Mouse (Mus musculus) lung, embryonic 14.5 days (tissue): Measurements from ENCODE around the gene Ahcyl2. TPM values are rescaled to one million over a fixed set of nuclear protein-coding genes. Genes with fewer than 3 reads are reported as not detected.
A peak's percentile ranks its signal among the peaks of the same experiment; 100 is the strongest.

Experiments used
- ATAC-seq: fragments of 200-750 bp; cut with Nextera tagmentation; 2 replicates; pipeline ENCODE4 v1.8.0; 2017; ENCODE audit warnings: mild to moderate bottlenecking, moderate TSS enrichment, moderate library complexity; ENCODE audit not compliant: insufficient read depth
- DNase-seq: peaks from one replicate; pipeline ENCODE4 v3.0.0-alpha.2; 2015
- H3K27ac ChIP-seq: fragments of 300-500 bp; sonication (generic); 2 replicates; pipeline ENCODE4 v1.5.1; 2014; ENCODE audit warnings: low read depth, mild to moderate bottlenecking, moderate library complexity
- H3K27me3 ChIP-seq: fragments of 300-500 bp; sonication (generic); 2 replicates; pipeline ENCODE4 v1.6.1; 2014; ENCODE audit warnings: low read length, control low read depth; ENCODE audit not compliant: insufficient read depth
- H3K36me3 ChIP-seq: fragments of 300-500 bp; sonication (generic); 2 replicates; pipeline ENCODE4 v1.6.1; 2014; ENCODE audit warnings: control low read depth; ENCODE audit not compliant: insufficient read depth
- H3K4me1 ChIP-seq: fragments of 300-500 bp; sonication (generic); 2 replicates; pipeline ENCODE4 v1.6.1; 2014; ENCODE audit warnings: antibody characterized with exemption, control low read depth; ENCODE audit not compliant: insufficient read depth
- H3K4me2 ChIP-seq: fragments of 300-500 bp; sonication (generic); 2 replicates; pipeline ENCODE4 v1.6.1; 2014; ENCODE audit warnings: mild to moderate bottlenecking
- H3K4me3 ChIP-seq: fragments of 300-500 bp; sonication (generic); 2 replicates; pipeline ENCODE4 v1.5.1; 2014; ENCODE audit warnings: low read depth, low read length
- H3K9ac ChIP-seq: fragments of 300-500 bp; sonication (generic); 2 replicates; pipeline ENCODE4 v1.6.1; 2014
- H3K9me3 ChIP-seq: fragments of 300-500 bp; sonication (generic); 2 replicates; pipeline ENCODE4 v1.6.1; 2016; ENCODE audit warnings: low read depth, low read length, control low read depth
- CTCF ChIP-seq: IDR thresholded peaks from 2 replicates; pipeline ENCODE4 v1.5.1; 2016; ENCODE audit warnings: antibody characterized with exemption, low read depth
- WGBS: fragments of 180-500 bp; shearing (Covaris S2); extraction: QIAGEN DNeasy Blood & Tissue Kit; methylation state at CpG from one replicate; pipeline ENCODE4 v1.1.7; 2014; 5-methylcytosine and 5-hydroxymethylcytosine counted together
- polyA plus RNA-seq: library from polyadenylated mRNA; unstranded; fragments of >200 nt; fragmentation: Nextera tagmentation; extraction: Ambion mirVana; gene quantifications from 2 replicates; pipeline ENCODE4 v1.2.1, GENCODE M21; 2014

Ahcyl2 gene
- polyA plus RNA-seq, 1 experiment from 2014 or later: 12.4 TPM

DNA sequence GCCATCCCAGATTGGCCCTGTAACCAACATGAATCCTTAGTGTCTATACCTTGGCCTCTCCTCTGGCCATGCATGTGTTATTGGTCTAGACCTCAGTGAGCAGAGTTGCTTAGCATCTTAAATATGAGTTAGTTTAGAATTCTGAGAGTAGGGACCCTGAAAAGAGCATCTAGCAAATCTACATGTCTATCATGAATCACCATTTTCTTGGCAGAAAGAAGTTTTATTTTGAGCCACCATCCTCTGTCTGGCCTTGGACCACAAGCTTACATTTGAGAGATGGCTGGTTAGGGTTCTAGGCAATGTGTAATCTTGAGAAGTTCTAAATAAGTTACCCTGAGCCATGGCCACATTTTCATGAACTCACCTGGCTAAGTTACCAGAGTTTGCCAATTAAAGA is 162.3 kb downstream of the Ahcyl2 start:
- Histone ChIP-seq H3K9ac (no peak overlapping the region), H3K4me2 (no peak overlapping the region), H3K27ac (no peak overlapping the region), H3K9me3 (no peaks in the 10 kb centered on the region), H3K36me3 (no peaks in the 10 kb centered on the region), H3K4me3 (no peak overlapping the region), H3K27me3 (no peaks in the 10 kb centered on the region), H3K4me1 (no peaks in the 10 kb centered on the region)
- no peak for TF ChIP-seq CTCF
- DNase-seq: no peak
- no peak for ATAC-seq

DNA sequence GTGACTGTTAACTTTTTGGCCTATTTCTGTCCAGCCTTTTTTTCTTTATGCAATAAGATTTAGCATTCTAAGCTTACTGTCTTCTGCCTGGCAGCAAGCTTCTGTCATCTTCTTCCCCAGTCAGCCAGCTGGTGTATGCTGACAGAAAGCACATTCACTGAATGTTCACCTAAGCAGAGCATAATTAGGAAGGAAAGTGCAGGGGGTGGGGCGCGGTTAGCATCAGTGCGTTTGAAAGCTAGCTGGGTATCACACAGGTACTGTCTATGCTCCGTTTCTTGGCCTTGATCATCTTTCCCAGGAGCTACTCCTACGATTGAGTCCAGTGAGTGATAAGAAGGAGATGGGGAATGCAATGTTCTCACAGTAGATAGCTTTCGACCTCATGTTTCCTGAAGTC is 162.9 kb downstream of the Ahcyl2 start:
- Histone ChIP-seq H3K9ac (no peak overlapping the region), H3K27ac (no peak overlapping the region), H3K9me3 (no peaks in the 10 kb centered on the region), H3K36me3 (no peaks in the 10 kb centered on the region), H3K27me3 (no peaks in the 10 kb centered on the region), H3K4me1 (no peaks in the 10 kb centered on the region), H3K4me3 (no peak overlapping the region), H3K4me2 (no peak overlapping the region)
- WGBS: 67% methylated on average over 6 of the region's 6 CpGs
- DNase-seq (no peak), ATAC-seq (no peak)
- no peak for TF ChIP-seq CTCF

DNA sequence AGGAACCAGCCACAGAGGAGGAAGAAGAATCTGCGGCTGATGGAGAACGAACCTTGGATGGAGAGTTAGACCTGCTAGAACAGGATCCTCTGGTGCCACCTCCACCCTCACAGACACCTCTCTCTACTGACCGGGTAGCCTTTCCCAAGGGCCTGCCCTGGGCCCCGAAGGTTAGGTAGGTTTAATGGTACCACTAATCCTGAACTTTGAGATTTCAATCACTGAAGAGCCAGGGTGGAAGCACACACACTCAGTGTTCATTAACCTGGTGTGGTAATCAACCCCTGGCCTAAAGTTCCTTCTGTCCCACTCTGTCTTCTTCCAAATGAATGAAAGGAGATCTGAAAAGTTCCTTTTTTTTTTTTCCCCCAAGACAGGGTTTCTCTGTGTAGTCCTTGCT is 163.4 kb downstream of the Ahcyl2 start:
- H3K9me3 ChIP-seq: no peaks in the 10 kb centered on the region
- H3K4me3 ChIP-seq: no peak overlapping the region
- H3K27me3 ChIP-seq: no peaks in the 10 kb centered on the region
- no peak overlapping the region for H3K27ac ChIP-seq
- DNase-seq (no peak), ATAC-seq (no peak)
- 83% methylated on average over 4 of the region's 4 CpGs for WGBS
- H3K4me1 ChIP-seq: no peaks in the 10 kb centered on the region
- no peaks in the 10 kb centered on the region for H3K36me3 ChIP-seq
- TF ChIP-seq CTCF: no peak
- no peak overlapping the region for H3K4me2 ChIP-seq
- no peak overlapping the region for H3K9ac ChIP-seq

DNA sequence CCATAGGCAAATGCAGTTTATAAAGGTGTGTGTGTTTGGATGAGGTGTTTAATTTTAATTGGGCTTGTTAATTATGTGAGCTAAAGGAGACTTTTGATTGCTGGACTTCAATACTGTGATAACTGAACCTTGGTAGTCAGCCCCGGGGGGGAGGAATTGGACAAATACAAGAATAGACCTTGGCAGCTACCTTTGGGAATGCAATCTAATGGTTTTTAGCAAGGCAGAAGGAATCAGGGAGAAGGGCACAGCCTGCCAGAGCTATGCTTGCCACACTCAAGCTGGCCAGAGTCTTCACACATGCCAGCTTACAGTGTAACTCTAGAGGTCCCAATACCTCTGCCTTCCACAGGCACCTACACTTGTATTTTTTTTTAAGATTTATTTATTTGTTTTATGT is 167.9 kb downstream of the Ahcyl2 start:
- Histone ChIP-seq H3K36me3 (no peaks in the 10 kb centered on the region), H3K27ac (no peak overlapping the region), H3K9ac (no peak overlapping the region), H3K9me3 (no peaks in the 10 kb centered on the region), H3K27me3 (no peaks in the 10 kb centered on the region), H3K4me2 (no peak overlapping the region), H3K4me1 (no peaks in the 10 kb centered on the region), H3K4me3 (no peak overlapping the region)
- ATAC-seq (no peak), DNase-seq (no peak)
- 83% methylated on average over 1 of the region's 1 CpGs for WGBS
- TF ChIP-seq CTCF: no peak

DNA sequence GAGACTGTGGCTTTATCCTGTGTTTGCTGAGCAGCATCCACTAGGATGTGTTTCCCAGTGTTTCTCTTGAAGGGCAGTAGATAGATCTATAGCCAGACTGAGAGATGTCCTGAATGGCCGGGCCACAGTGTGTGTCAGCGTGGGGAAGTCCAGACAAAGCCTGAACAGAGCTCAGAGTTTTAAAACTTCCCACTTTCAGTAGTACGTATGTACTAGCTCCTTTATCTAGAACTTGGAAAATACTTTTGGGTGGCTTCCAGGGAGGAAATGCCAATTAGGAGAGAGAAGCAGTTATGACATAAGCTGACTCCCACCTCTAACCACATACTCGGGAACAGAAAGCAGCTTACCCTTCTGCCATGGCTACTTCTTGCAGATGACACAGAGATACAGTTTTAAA is 172.6 kb downstream of the Ahcyl2 start:
- Histone ChIP-seq H3K9ac (no peak overlapping the region), H3K27me3 (no peaks in the 10 kb centered on the region), H3K4me2 (no peak overlapping the region), H3K4me3 (no peak overlapping the region), H3K27ac (no peak overlapping the region), H3K36me3 (no peaks in the 10 kb centered on the region), H3K9me3 (no peaks in the 10 kb centered on the region), H3K4me1 (no peaks in the 10 kb centered on the region)
- DNase-seq: peak; percentile 70
- no peak for ATAC-seq
- 52% methylated on average over 4 of the region's 4 CpGs for WGBS
- no peak for TF ChIP-seq CTCF

DNA sequence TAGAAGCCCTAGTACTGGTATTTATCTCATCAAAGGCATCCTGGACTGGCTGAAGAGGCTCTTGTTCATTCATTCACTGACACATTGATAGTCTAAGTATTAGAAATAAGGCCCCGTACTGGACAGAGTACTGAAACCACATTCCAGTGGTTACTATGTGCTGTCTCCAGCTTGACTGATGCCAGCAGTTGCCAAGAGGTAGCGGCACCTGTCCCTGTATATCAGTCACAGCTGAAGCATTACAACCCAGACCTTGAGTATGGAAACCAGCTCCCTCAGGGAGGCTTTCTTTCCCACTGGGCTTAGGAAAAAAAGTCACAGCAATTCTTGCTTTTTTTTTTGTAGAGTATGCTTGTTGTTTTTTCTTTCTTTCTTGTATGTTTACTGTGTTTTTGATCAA is 173.2 kb downstream of the Ahcyl2 start:
- ATAC-seq (no peak), DNase-seq (no peak)
- Histone ChIP-seq H3K4me2 (no peak overlapping the region), H3K36me3 (no peaks in the 10 kb centered on the region), H3K4me1 (no peaks in the 10 kb centered on the region), H3K27me3 (no peaks in the 10 kb centered on the region), H3K27ac (no peak overlapping the region), H3K9ac (no peak overlapping the region), H3K9me3 (no peaks in the 10 kb centered on the region), H3K4me3 (no peak overlapping the region)
- WGBS: 66% methylated on average over 2 of the region's 2 CpGs
- no peak for TF ChIP-seq CTCF

DNA sequence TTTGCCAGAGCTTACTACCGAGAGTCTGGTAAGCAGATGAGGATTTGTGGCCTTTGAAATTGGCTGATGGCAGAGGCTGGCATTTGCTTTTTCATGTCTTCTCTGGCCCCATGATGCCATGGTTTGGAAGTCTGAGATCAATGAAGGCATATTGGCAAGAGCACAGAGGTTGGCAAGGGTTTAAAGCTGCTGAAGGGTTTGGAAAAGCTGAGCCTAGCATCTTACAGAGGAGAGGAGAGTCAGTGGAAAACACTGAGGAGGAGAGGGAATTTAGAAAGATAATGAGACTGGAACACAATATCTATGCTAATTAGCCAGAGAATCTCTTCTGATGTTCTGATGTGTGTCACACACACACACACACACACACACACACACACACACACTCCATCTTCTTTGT is 176.7 kb downstream of the Ahcyl2 start:
- no peak overlapping the region for H3K4me2 ChIP-seq
- no peaks in the 10 kb centered on the region for H3K9me3 ChIP-seq
- TF ChIP-seq CTCF: no peak
- DNase-seq (no peak), ATAC-seq (no peak)
- H3K36me3 ChIP-seq: no peaks in the 10 kb centered on the region
- H3K27me3 ChIP-seq: no peaks in the 10 kb centered on the region
- H3K27ac ChIP-seq: no peak overlapping the region
- H3K4me3 ChIP-seq: no peak overlapping the region
- H3K4me1 ChIP-seq: no peaks in the 10 kb centered on the region
- H3K9ac ChIP-seq: no peak overlapping the region
- 47% methylated on average over 1 of the region's 1 CpGs for WGBS

DNA sequence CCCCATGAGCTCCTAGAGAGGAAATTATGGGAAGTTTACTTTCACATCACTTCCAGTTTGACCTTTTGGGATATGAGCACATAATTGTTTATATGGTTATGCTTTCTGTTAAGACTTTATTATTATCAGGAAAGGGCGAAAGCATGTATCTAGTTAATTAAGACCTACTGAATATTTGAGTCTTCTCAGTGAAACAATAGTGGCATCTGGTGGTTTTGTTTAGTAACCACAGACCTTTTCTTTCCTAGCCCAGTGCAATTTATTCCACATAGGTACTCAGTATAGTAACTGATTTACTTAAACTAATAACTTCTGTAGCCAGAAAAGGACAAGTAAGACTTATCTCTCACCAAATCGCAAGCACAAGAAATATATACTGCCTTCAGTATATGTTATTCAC is 178.8 kb downstream of the Ahcyl2 start:
- no peaks in the 10 kb centered on the region for H3K9me3 ChIP-seq
- H3K36me3 ChIP-seq: no peaks in the 10 kb centered on the region
- ATAC-seq (no peak), DNase-seq (peak; percentile 43)
- H3K27me3 ChIP-seq: no peaks in the 10 kb centered on the region
- H3K27ac ChIP-seq: no peak overlapping the region
- H3K9ac ChIP-seq: no peak overlapping the region
- TF ChIP-seq CTCF: 0 out of 2 replicates have a peak, but pooled peaks have one; percentile 34
- 77% methylated on average over 2 of the region's 2 CpGs for WGBS
- no peaks in the 10 kb centered on the region for H3K4me1 ChIP-seq
- no peak overlapping the region for H3K4me2 ChIP-seq
- H3K4me3 ChIP-seq: no peak overlapping the region
